Mouse (Mus musculus) Patski (cell line): ENCODE results near the gene Jmjd7. TPM values are rescaled to one million over a fixed set of nuclear protein-coding genes. Genes with fewer than 3 reads are reported as not detected.

Experiments used
- ATAC-seq: fragments of 100-300 bp; one replicate; pipeline ENCODE4 v1.8.0; 2021
- CTCF ChIA-PET: fragments of 350-600 bp; sonication (Branson Sonifier 250); formaldehyde crosslinking; loops from one replicate; lab custom pipeline; 2022; ENCODE audit warnings: inconsistent platforms; lab: Charles Lee
- POLR2A ChIA-PET: fragments of 350-600 bp; sonication (Branson Sonifier 250); formaldehyde crosslinking; loops from one replicate; lab custom pipeline; 2022; ENCODE audit warnings: antibody characterized with exemption, inconsistent platforms; lab: Charles Lee
- DNase-seq: peaks from one replicate; pipeline ENCODE4 v3.0.0-alpha.2; 2011; ENCODE audit warnings: low read depth, low spot score
- H3K27me3 ChIP-seq: fragments of 371-371 bp; one replicate; pipeline ENCODE4 v1.5.1; 2021
- CTCF ChIP-seq: fragments of 100-300 bp; IDR thresholded peaks from one replicate; pipeline ENCODE4 v1.5.1; 2021
- in situ Hi-C: fragments of 300-500 bp; cut with MboI; formaldehyde crosslinking; loops from 3 replicates; pipeline ENCODE4 v1.11.1; 2018; ENCODE audit warnings: low pct_unique_long_range_greater_than_20kb, mixed read lengths
- polyA plus RNA-seq: library from polyadenylated mRNA; unstranded; gene quantifications from one replicate; pipeline ENCODE4 v1.2.3, GENCODE M21; 2021

The Jmjd7 gene
- polyA plus RNA-seq, 1 experiment from 2014 or later: 12.0 TPM

DNA sequence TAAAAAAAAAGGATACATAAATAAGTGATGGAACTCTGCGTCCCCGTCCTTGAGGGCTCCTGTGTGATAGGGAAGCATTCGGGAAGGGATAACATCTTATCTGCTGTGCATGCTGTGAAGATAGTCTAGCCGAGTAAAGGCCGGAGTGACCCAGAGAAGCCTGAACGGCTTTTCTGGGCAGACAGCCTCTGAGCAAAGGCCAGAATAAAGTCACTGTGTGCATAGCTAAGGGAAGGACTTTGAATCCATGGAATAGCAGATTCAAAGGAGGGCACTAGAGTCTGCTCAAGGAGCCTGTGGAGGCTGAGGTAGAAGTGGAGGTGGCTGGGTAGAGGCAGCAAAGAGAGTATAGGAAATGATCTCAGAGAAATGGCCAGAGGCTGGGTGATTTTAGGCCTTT lies 32.4 kb upstream of the Jmjd7 start:
- H3K27me3 ChIP-seq: no peaks in the 10 kb centered on the region
- no peak for ATAC-seq
- no peak for DNase-seq
- in situ Hi-C loops: no loop called here
- ChIA-PET CTCF (interaction anchor here (1.2 kb wide), 1 partner anchor 16 kb away, joined by 3 read pairs; no protein-coding TSS in a partner anchor), POLR2A (no interaction called here)
- TF ChIP-seq CTCF: no peak

DNA sequence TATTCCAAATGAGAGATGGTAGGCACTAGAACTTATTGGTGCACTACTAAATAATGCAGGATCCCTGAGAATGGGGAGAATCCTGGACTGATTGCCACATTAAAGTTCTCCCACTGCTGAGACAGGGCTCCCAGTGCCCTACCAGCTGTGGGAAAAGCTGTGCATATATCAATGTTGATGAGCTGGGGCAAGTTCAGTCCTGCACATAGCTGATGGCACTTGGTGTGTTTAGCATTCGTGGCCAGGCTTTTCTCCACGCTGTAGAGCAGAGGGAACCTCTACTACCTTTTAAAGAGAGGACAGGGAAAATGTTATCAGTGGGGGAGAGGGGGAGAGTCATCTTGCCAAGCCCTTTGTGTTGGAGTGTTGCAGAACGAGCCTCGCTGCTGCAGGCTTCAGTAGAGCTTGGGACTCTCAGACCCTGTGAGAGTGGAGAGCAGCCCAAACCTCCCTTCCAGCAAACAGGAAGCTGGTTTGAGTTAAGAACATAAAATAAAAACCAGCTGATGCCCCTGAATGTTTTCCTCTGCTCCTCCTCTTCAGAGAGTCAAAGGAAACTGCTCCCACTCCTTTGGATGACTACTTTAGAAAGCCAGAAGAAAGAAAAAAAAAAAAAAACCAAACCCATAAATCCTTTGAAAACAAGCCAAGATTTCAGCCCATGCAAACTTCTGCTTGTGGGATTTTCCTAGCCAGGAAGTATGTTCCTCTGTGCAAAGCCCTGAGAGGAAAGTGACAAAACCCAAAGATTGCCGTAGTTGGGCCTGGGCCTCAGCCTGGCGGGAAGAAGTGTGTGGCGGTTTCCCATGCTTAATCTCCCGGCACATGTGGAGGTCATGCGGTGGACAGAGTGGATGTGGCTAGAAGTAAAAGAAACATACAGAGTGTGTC lies 31.6 kb upstream of the Jmjd7 start:
- in situ Hi-C loops: no loop called here
- no peak for ATAC-seq
- no peak for DNase-seq
- H3K27me3 ChIP-seq: no peaks in the 10 kb centered on the region
- TF ChIP-seq CTCF: no peak
- ChIA-PET CTCF (interaction anchor here (0.6 to 1.6 kb wide), 3 partner anchors 9 to 15 kb away, joined by 3 read pairs; no protein-coding TSS in a partner anchor), POLR2A (no interaction called here)

DNA sequence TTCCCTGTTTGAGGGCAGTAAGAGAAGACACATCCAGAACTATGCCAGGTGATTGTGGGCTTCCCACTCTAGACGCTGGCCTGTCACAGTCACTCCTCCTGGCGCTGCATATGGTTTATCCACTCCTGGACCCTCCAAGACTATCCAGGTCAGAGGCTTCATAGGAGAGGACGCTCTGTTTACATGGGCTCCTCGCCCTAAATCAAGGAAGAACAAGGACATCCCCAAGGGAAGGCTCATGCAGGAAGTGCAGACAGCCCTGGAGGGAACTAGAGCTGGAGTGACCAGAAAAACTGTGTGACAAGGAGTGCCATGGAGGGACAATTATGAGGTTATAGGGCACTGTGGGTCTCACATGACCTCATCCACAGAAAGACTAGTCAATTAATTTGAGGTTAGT lies 29.9 kb upstream of the Jmjd7 start:
- ChIA-PET CTCF (interaction anchor here (1.6 kb wide), 1 partner anchor 11 kb away, joined by 3 read pairs; no protein-coding TSS in a partner anchor), POLR2A (no interaction called here)
- in situ Hi-C loops: no loop called here
- no peak for TF ChIP-seq CTCF
- DNase-seq (no peak), ATAC-seq (no peak)
- no peaks in the 10 kb centered on the region for H3K27me3 ChIP-seq

DNA sequence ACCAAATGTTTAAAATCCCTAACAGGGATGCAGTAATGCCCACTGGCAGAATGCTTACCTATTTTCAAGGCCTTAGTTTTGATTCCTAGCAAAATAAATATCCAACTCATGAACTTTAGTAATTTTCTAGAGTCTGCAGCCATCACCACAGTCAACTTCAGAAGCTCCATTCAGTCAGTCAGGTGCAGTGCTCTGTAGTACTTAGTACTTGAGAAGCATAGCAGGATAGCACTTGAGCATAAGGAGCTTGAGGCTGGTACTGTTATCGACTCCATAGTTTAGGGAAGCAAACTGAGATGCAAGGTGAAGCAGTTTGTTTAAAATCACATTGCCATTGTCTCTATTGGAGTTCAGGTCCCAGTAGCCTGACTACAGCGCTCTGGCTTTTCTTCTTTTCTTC lies 27.6 kb upstream of the Jmjd7 start:
- in situ Hi-C loops: no loop called here
- DNase-seq (no peak), ATAC-seq (no peak)
- ChIA-PET CTCF (no interaction called here), POLR2A (interaction anchor here (1.2 kb wide), 1 partner anchor 21 kb away, joined by 3 read pairs; no protein-coding TSS in a partner anchor)
- no peak for TF ChIP-seq CTCF
- no peaks in the 10 kb centered on the region for H3K27me3 ChIP-seq

DNA sequence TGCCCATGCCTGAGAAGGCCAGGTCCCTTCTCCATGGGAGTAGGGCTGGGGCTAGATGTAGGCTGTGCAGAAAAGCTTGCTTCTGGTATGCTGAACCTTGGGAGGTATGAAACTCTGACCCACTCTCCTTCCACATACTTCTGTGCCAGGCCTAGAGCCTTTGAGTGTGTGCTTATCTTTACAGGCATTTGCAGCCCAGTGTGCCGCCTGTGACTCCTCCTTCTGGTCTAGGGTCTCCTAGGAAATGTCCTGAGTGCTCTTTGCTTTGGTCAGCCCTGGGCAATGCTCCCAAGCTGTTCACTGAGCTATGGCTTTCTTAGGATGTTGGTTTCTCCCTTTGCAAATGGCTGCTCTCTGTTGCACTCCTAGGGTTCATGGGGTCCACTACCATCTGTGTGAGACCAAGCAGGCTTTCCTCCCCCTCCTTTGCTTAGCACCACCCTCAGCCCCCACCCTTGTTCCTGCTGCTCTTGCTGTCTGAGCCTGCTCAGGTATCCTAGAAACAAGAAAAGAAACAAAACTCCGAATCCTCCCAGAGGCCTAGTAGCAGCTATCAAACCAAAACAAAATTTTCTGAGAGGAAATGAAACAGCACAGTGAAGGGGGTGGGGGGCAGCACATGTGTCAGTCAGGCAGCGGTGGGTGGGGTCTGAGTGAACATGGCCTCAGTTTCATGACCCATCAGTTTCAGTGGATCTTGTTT lies 26.2 kb upstream of the Jmjd7 start:
- DNase-seq: no peak
- ChIA-PET POLR2A (no interaction called here), CTCF (interaction anchor here (1.9 kb wide), 1 partner anchor 11 kb away, joined by 5 read pairs; no protein-coding TSS in a partner anchor)
- in situ Hi-C loops: no loop called here
- no peak for ATAC-seq
- TF ChIP-seq CTCF: no peak
- no peaks in the 10 kb centered on the region for H3K27me3 ChIP-seq

DNA sequence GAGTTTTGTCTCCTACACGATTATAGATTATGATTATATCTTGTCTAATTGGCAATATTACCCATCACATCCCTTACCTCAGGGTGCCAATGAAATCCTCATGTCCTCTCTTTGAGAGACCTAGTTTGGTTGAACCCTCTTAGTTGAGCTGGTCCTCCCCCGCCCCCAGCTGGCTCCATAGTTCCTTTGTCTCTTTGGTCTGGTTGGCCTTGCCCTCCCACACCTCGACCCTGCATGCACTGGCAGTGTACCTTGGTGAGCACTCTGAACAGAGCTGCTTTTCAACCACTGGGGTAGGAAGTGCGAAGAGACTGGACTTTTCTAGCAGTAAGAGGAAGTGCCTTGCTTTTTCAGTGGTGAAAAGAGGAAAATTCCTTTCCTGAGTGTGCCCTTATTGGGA lies 25.3 kb upstream of the Jmjd7 start:
- ChIA-PET CTCF (interaction anchor here (1.6 to 1.9 kb wide), 2 partner anchors 10 kb away, joined by 4 to 5 read pairs; no protein-coding TSS in a partner anchor), POLR2A (no interaction called here)
- ATAC-seq: no peak
- no peaks in the 10 kb centered on the region for H3K27me3 ChIP-seq
- DNase-seq: no peak
- no peak for TF ChIP-seq CTCF
- in situ Hi-C loops: no loop called here

DNA sequence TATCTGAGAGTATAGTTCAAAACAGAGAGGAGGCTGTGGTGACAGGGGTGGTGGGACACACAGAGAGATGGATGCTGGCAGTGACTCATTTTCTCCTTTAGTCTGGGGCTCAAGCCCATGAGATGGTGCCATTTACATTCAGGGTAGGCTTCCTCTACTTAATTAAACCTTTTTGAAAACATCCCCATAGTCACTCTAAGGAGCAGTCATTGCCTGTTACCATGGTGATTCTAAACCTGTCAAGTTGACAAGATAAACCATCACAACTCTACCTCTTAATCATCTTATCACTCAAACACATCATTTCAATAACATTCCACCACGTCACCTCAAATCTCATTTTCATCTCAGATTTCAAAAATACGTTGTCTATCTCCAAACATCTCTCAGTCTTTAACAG lies 23.3 kb upstream of the Jmjd7 start:
- no peaks in the 10 kb centered on the region for H3K27me3 ChIP-seq
- ATAC-seq (no peak), DNase-seq (no peak)
- ChIA-PET CTCF (no interaction called here), POLR2A (no interaction called here)
- no peak for TF ChIP-seq CTCF
- in situ Hi-C loops: no loop called here

DNA sequence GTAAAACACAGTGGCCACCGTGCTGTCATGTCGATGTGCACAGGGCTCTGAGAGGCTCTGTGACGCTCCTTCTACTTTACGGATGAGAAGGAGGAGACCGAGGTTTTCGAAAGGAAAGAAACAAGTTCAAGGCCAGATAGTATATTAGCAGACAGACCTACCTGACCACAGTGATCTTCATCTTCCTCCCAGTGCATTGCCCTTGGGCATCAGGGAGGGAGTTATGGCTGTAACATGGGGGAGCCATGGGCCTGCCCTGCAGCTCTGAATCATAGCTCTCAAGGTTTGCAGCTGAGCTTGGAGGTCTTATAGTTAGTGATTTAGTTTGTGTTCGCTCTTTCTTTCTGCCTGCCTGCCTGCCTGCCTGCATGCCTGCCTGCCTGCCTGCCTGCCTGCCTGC lies 20.6 kb upstream of the Jmjd7 start:
- no peak for ATAC-seq
- TF ChIP-seq CTCF: no peak
- POLR2A ChIA-PET: no interaction called here
- DNase-seq: no peak
- CTCF ChIA-PET: no interaction called here
- in situ Hi-C loops: no loop called here
- H3K27me3 ChIP-seq: no peaks in the 10 kb centered on the region

DNA sequence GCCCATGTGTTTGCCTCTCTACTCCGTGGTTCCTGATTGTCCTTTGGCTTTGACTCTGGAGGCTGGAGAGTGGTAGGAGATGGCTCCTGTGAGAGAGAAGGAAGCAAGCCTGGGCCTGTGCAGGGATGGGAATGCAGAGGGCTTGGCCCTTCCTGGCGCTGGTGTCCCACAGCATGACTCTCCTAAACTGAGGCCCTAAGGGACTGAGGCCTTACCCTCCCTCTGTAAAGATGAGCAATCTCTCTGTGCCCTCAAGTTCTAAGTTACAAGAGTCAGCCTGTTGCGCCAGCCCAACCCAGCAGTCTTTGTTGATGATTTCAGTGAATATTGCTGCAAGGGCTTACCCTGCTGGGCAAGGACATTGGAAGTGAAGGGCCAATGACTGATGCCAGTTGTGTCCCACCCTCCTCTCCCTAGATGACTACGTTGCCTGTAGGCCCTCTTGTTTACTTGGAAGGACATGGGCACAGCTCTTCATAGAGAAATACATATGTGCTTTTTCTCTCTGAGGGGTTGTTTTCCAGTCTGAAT lies 19.5 kb upstream of the Jmjd7 start:
- ChIA-PET POLR2A (no interaction called here), CTCF (interaction anchor here (9.1 kb wide), 1 partner anchor 37 kb away, joined by 51 read pairs; the partner anchor contains the start of gene Mapkbp1)
- in situ Hi-C loops: no loop called here
- no peaks in the 10 kb centered on the region for H3K27me3 ChIP-seq
- DNase-seq (no peak), ATAC-seq (no peak)
- no peak for TF ChIP-seq CTCF

DNA sequence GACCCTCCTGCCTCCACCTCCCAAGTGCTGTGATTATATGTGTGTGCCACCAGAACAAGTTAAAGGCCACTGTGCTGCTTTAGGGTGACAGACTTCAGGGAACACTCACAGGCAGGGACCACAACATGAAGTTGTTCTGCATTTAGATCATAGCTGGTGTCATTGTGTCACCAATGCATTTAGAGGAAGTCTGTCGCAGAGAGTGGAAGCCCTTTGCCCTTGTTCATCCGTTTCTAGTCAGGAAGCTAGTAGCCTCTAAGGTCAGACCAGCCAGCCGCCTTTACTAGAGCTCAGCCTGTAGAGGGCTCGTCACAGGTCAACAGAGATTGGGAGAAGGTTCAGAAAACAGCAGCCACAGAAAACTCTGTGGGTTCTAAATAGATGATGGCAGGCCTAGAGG lies 18.6 kb upstream of the Jmjd7 start:
- DNase-seq (no peak), ATAC-seq (no peak)
- no peak for TF ChIP-seq CTCF
- POLR2A ChIA-PET: no interaction called here
- no peaks in the 10 kb centered on the region for H3K27me3 ChIP-seq
- CTCF ChIA-PET: interaction anchor here (9.1 kb wide), 1 partner anchor 38 kb away, joined by 51 read pairs; the partner anchor contains the start of gene Mapkbp1
- in situ Hi-C loops: no loop called here
